Mouse (Mus musculus) forebrain, embryonic 11.5 days (tissue): ENCODE data around the gene Cotl1. TPM values are rescaled to one million over a fixed set of nuclear protein-coding genes. Genes with fewer than 3 reads are reported as not detected.

ENCODE experiments used
- ATAC-seq: fragments of 200-750 bp; cut with Nextera tagmentation; replicated peaks from 2 replicates; pipeline ENCODE4 v1.8.0; 2017; ENCODE audit warnings: moderate TSS enrichment; ENCODE audit not compliant: low FRiP score
- DNase-seq: peaks from one replicate; pipeline ENCODE4 v3.0.0-alpha.2; 2017; ENCODE audit warnings: low spot score
- H3K27ac ChIP-seq: fragments of 300-500 bp; sonication (generic); 2 replicates; pipeline ENCODE4 v1.5.1; 2014; ENCODE audit warnings: low read depth, low read length
- H3K27me3 ChIP-seq: fragments of 300-500 bp; sonication (generic); 2 replicates; pipeline ENCODE4 v1.6.1; 2014; ENCODE audit warnings: mild to moderate bottlenecking, low read length, mixed read lengths; ENCODE audit not compliant: control insufficient read depth, insufficient read depth
- H3K36me3 ChIP-seq: fragments of 300-500 bp; sonication (generic); 2 replicates; pipeline ENCODE4 v1.6.1; 2014; ENCODE audit warnings: mild to moderate bottlenecking, low read length, moderate library complexity, mixed read lengths; ENCODE audit not compliant: control insufficient read depth, insufficient read depth
- H3K4me1 ChIP-seq: fragments of 300-500 bp; sonication (generic); replicated peaks from 2 replicates; pipeline ENCODE4 v1.6.1; 2014; ENCODE audit warnings: low read length, mixed read lengths; ENCODE audit not compliant: control insufficient read depth, insufficient read depth
- H3K4me2 ChIP-seq: fragments of 300-500 bp; sonication (generic); 2 replicates; pipeline ENCODE4 v1.6.1; 2014; ENCODE audit warnings: low read depth, mild to moderate bottlenecking, low read length, moderate library complexity, mixed read lengths; ENCODE audit not compliant: severe bottlenecking
- H3K4me3 ChIP-seq: fragments of 300-500 bp; sonication (generic); 2 replicates; pipeline ENCODE4 v1.5.1; 2014; ENCODE audit warnings: low read depth, low read length
- H3K9ac ChIP-seq: fragments of 300-500 bp; sonication (generic); 2 replicates; pipeline ENCODE4 v1.6.1; 2014; ENCODE audit warnings: low read length
- H3K9me3 ChIP-seq: fragments of 300-500 bp; sonication (generic); 2 replicates; pipeline ENCODE4 v1.6.1; 2016; ENCODE audit warnings: low read length, mixed read lengths; ENCODE audit not compliant: control insufficient read depth
- WGBS: fragments of 180-500 bp; shearing (Covaris S2); extraction: QIAGEN DNeasy Blood & Tissue Kit; methylation state at CpG from one replicate; pipeline ENCODE4 v1.1.7; 2014; 5-methylcytosine and 5-hydroxymethylcytosine counted together
- polyA plus RNA-seq: library from polyadenylated mRNA; unstranded; fragments of >200 nt; fragmentation: Nextera tagmentation; extraction: Ambion mirVana; gene quantifications from 2 replicates; pipeline ENCODE4 v1.2.1, GENCODE M21; 2014

Cotl1 gene
- polyA plus RNA-seq, 1 experiment from 2014 or later, result 167 TPM

GRCm38 (mm10) chr8:119798170-119798964 is 42.0 kb downstream of the Cotl1 start:
- no peaks in the 10 kb centered on the region; the same call in 1 of the 2 replicates for H3K9me3 ChIP-seq
- peaks cover 13% of the 10 kb centered on the region for H3K4me1 ChIP-seq
- 9% methylated on average over 15 of the region's 15 CpGs for WGBS
- H3K27me3 ChIP-seq, result no peaks in the 10 kb centered on the region
- H3K27ac ChIP-seq, result peak overlapping the region; percentile 66
- DNase-seq (peak; percentile 79), ATAC-seq (peak; percentile 63)
- no peak overlapping the region; the same call in 1 of the 2 replicates for H3K9ac ChIP-seq
- H3K4me3 ChIP-seq, result no peak overlapping the region
- H3K4me2 ChIP-seq, result peak overlapping the region; percentile 6; the same call in 1 of the 2 replicates
- H3K36me3 ChIP-seq, result no peaks in the 10 kb centered on the region

- Histone ChIP-seq H3K9me3 (no peaks in the 10 kb centered on the region), H3K4me3 (no peak overlapping the region), H3K27me3 (no peaks in the 10 kb centered on the region), H3K27ac (no peak overlapping the region), H3K36me3 (no peaks in the 10 kb centered on the region), H3K4me2 (no peak overlapping the region), H3K9ac (no peak overlapping the region), H3K4me1 (peaks cover 25% of the 10 kb centered on the region)
- 86% methylated on average over 3 of the region's 3 CpGs for WGBS
- DNase-seq, result no peak
- ATAC-seq, result no peak
Measured at GRCm38 (mm10) chr8:119795651-119796050, 44.7 kb downstream of the Cotl1 start.

DNA sequence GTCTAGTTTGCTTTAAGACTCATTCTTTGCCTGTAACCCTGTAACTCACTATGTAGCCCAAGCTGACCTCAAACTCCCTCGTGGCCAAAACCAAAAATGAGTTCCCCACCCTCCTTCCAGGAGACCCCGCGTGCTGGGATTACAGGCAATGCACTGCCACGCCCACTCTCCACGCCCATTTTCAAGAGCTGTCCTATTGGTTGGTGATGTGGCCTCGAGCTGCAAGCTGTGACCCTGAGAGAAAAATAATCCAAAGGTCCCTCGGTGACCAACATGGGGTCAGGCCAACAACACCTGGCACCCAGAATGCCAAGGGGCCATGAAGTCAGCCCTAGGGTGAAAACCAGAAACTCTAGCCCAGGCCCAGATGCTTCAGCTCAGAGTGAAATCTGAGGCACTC is 45.7 kb downstream of the Cotl1 start:
- H3K36me3 ChIP-seq, result no peaks in the 10 kb centered on the region
- 50% methylated on average over 7 of the region's 7 CpGs for WGBS
- no peak overlapping the region for H3K4me3 ChIP-seq
- no peak for ATAC-seq
- no peaks in the 10 kb centered on the region for H3K27me3 ChIP-seq
- no peak overlapping the region for H3K4me2 ChIP-seq
- no peak for DNase-seq
- no peak overlapping the region for H3K9ac ChIP-seq
- H3K4me1 ChIP-seq, result peaks cover 25% of the 10 kb centered on the region
- no peak overlapping the region for H3K27ac ChIP-seq
- no peaks in the 10 kb centered on the region for H3K9me3 ChIP-seq

DNA sequence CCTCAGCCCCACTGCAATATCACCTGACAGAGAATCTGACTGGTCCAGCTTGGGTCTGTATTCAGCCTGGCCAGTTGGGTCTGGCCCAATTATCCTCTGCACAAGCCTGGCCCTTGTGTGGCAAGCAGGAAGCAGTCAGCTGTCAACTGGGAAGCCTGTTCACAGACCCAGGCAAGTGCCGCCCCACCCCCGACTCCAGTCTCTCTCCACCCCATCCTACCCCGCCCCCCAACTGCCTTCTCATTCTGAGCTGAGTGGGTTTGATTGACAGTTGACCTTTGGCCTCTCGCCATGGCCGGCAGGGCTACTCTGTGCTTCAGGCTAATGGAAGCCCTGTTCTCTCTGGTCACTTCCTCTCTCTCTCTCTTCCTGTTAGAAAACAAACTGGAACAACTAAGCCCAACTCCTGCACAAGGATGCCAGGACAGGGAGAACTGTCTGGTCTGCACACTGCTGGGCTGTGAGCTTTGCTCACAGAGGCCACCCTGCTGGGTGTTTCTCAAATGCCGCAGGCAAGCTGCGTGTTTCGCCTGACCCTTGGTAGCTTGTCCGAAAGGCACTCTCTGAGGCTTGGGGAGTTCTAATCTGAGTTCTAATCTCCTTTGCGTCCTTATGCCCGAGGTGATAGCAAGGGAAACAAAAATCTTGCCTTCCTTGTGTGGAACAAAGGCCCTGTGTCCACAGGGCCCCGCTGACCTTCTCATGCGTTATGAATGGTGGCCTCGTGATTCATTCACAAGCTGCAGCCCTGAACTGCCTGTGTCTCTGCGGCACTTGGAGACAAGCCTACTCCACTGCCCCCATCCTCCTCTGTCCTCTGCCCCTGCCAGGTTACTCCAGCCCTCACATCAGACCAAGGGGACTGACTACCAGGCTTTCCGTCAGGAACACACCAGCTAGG is 48.3 kb downstream of the Cotl1 start:
- Histone ChIP-seq H3K27me3 (no peaks in the 10 kb centered on the region), H3K27ac (peak overlapping the region; percentile 75), H3K4me3 (no peak overlapping the region), H3K9me3 (no peaks in the 10 kb centered on the region), H3K4me1 (peaks cover 14% of the 10 kb centered on the region; the same call in 1 of the 2 replicates), H3K36me3 (no peaks in the 10 kb centered on the region), H3K9ac (peak overlapping the region; percentile 33), H3K4me2 (0 out of 2 replicates have a peak overlapping the region, but pooled peaks have one; percentile 11)
- DNase-seq (peak; percentile 84), ATAC-seq (peak; percentile 69)
- WGBS, result 6% methylated on average over 16 of the region's 16 CpGs

DNA sequence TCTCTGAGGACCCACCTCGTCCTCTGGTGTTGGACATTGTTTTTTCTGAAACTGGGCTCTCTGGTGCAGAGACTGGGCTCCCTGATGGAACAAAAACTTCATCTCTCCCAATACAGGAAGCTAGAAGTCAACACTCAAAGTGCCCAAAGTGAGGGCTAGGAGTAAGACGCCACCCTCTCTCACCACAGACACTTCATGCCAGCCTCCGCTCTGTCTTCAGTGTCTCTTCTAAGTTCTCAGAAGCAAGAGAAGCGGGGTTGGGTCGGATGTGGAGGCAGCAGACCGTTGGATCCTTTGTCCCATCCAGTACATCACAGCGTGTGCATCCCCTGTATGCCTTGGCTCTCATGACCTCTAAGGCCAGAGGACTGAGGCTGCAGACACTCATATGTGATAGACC is 50.8 kb downstream of the Cotl1 start:
- H3K4me2 ChIP-seq, result no peak overlapping the region
- ATAC-seq (no peak), DNase-seq (no peak)
- H3K9ac ChIP-seq, result no peak overlapping the region
- H3K27me3 ChIP-seq, result no peaks in the 10 kb centered on the region
- H3K27ac ChIP-seq, result peak overlapping the region; percentile 18; the same call in 1 of the 2 replicates
- no peak overlapping the region for H3K4me3 ChIP-seq
- no peaks in the 10 kb centered on the region for H3K36me3 ChIP-seq
- H3K9me3 ChIP-seq, result no peaks in the 10 kb centered on the region
- H3K4me1 ChIP-seq, result peaks cover 22% of the 10 kb centered on the region; the same call in 1 of the 2 replicates
- WGBS, result 87% methylated on average over 7 of the region's 7 CpGs

DNA sequence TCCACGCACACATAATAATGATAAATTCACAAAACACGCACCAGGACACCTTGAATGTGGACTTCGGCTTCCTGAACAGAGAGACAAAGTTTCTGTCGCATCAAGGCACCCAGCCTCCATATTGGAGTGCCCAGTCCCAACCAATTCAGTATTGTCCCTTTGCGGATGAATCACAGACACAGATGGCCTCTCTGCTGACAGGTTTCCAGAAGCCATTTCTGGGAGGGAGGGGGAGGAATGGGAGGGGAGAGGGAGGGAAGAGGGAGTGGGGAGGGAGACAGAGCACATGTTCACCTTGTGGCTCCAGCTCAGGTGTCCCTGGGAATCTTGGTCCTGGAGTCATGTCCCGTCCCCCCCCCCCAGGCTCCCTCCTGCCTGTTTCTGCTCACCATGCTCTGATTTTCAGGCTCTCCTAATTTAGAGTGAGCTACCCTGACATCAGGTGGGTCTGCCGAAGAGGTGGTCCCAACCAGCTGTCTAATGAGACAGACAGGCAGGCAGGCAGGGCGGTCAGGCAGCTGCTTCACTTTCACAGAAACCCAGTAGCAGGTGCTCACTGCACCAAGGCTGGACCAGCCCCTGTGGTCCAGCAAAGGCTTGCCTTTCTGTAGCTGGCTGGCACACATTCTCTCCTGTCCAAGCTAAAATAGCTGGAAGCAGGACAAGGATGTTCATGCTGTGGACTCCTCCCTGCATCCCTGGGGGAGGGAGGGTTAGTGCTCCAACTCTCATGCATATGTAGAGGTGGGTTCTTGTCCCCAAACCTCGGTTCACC is 51.5 kb downstream of the Cotl1 start:
- Histone ChIP-seq H3K27me3 (no peaks in the 10 kb centered on the region), H3K9me3 (no peaks in the 10 kb centered on the region), H3K4me3 (no peak overlapping the region), H3K27ac (peak overlapping the region; percentile 25), H3K4me2 (no peak overlapping the region), H3K36me3 (no peaks in the 10 kb centered on the region), H3K9ac (no peak overlapping the region), H3K4me1 (peaks cover 22% of the 10 kb centered on the region; the same call in 1 of the 2 replicates)
- 76% methylated on average over 9 of the region's 9 CpGs for WGBS
- ATAC-seq, result no peak
- DNase-seq, result no peak

GRCm38 (mm10) chr8:119787341-119787740 is 53.0 kb downstream of the Cotl1 start:
- Histone ChIP-seq H3K27ac (no peak overlapping the region), H3K4me1 (peaks cover 19% of the 10 kb centered on the region; the same call in 1 of the 2 replicates)
- WGBS, result 56% methylated on average over 4 of the region's 4 CpGs

DNA sequence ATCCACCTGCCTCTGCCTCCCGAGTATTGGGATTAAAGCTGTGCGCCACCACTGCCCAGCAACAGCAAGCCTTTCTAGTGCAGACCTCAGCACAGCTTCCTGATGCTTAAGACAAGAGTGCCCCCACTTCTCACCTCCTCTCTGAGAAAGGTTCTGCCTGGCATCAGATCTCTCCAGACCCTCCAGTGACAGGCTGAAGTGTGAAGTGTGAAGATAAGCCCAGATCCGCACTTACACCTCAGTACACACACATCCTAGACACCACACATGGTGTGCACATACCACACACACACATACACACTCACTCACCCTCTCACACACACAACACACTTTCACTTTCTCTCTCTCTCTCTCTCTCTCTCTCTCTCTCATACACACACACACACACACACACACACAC is 53.5 kb downstream of the Cotl1 start:
- ATAC-seq (no peak), DNase-seq (no peak)
- Histone ChIP-seq H3K9me3 (no peaks in the 10 kb centered on the region), H3K4me1 (peaks cover 14% of the 10 kb centered on the region; the same call in 1 of the 2 replicates), H3K36me3 (no peaks in the 10 kb centered on the region), H3K27ac (no peak overlapping the region), H3K4me2 (no peak overlapping the region), H3K9ac (no peak overlapping the region), H3K4me3 (no peak overlapping the region), H3K27me3 (no peaks in the 10 kb centered on the region)
- 82% methylated on average over 3 of the region's 3 CpGs for WGBS

More at GRCm38 (mm10) chr8:119787341-119787740, 53.0 kb downstream of the Cotl1 start:
- no peaks in the 10 kb centered on the region for H3K9me3 ChIP-seq
- no peak overlapping the region for H3K4me3 ChIP-seq
- no peak for DNase-seq
- no peak for ATAC-seq
- no peaks in the 10 kb centered on the region for H3K36me3 ChIP-seq
- H3K27me3 ChIP-seq, result no peaks in the 10 kb centered on the region
- H3K4me2 ChIP-seq, result no peak overlapping the region
- H3K9ac ChIP-seq, result no peak overlapping the region
